Mouse (Mus musculus) liver, embryonic 11.5 days (tissue): Measurements from ENCODE around the gene Rab20. TPM values are rescaled to one million over a fixed set of nuclear protein-coding genes. Genes with fewer than 3 reads are reported as not detected.

ENCODE experiments used
- ATAC-seq: fragments of 200-750 bp; cut with Nextera tagmentation; replicated peaks from 2 replicates; pipeline ENCODE4 v1.8.0; 2017; ENCODE audit warnings: moderate number of reproducible peaks, mild to moderate bottlenecking, moderate TSS enrichment, moderate library complexity; ENCODE audit not compliant: low FRiP score
- DNase-seq: peaks from one replicate; pipeline ENCODE4 v3.0.0-alpha.2; 2017; ENCODE audit warnings: low spot score
- H3K27ac ChIP-seq: fragments of 300-500 bp; sonication (generic); 2 replicates; pipeline ENCODE4 v1.5.1; 2014; ENCODE audit warnings: mild to moderate bottlenecking, low read depth, low read length, control low read depth
- H3K27me3 ChIP-seq: fragments of 300-500 bp; sonication (generic); replicated peaks from 2 replicates; pipeline ENCODE4 v1.6.1; 2014; ENCODE audit warnings: low read length, mixed read lengths; ENCODE audit not compliant: control insufficient read depth, insufficient read depth
- H3K36me3 ChIP-seq: fragments of 300-500 bp; sonication (generic); 2 replicates; pipeline ENCODE4 v1.6.1; 2014; ENCODE audit warnings: mild to moderate bottlenecking, low read length, moderate library complexity, mixed read lengths; ENCODE audit not compliant: control insufficient read depth, insufficient read depth
- H3K4me1 ChIP-seq: fragments of 300-500 bp; sonication (generic); replicated peaks from 2 replicates; pipeline ENCODE4 v1.6.1; 2014; ENCODE audit warnings: low read length, mixed read lengths; ENCODE audit not compliant: control insufficient read depth, insufficient read depth
- H3K4me2 ChIP-seq: fragments of 300-500 bp; sonication (generic); 2 replicates; pipeline ENCODE4 v1.6.1; 2014; ENCODE audit warnings: mild to moderate bottlenecking, control low read depth, moderate library complexity
- H3K4me3 ChIP-seq: fragments of 300-500 bp; sonication (generic); 2 replicates; pipeline ENCODE4 v1.5.1; 2014; ENCODE audit warnings: low read depth, low read length, control low read depth
- H3K9ac ChIP-seq: fragments of 300-500 bp; sonication (generic); 2 replicates; pipeline ENCODE4 v1.6.1; 2014; ENCODE audit warnings: low read depth, low read length, control low read depth
- H3K9me3 ChIP-seq: fragments of 300-500 bp; sonication (generic); 2 replicates; pipeline ENCODE4 v1.6.1; 2016; ENCODE audit warnings: low read length, inconsistent platforms, mixed read lengths; ENCODE audit not compliant: control insufficient read depth
- WGBS: fragments of 180-500 bp; shearing (Covaris S2); extraction: QIAGEN DNeasy Blood & Tissue Kit; methylation state at CpG from one replicate; pipeline ENCODE4 v1.1.7; 2014; 5-methylcytosine and 5-hydroxymethylcytosine counted together
- polyA plus RNA-seq: library from polyadenylated mRNA; unstranded; fragments of >200 nt; fragmentation: Nextera tagmentation; extraction: Ambion mirVana; gene quantifications from 2 replicates; pipeline ENCODE4 v1.2.1, GENCODE M21; 2014

The Rab20 gene
- polyA plus RNA-seq, 1 experiment from 2014 or later = 4.5 TPM

- DNase-seq (no peak), ATAC-seq (no peak)
- peaks cover 8% of the 10 kb centered on the region for H3K4me1 ChIP-seq
- no peaks in the 10 kb centered on the region for H3K27me3 ChIP-seq
- H3K9me3 ChIP-seq = no peaks in the 10 kb centered on the region
- no peak overlapping the region for H3K9ac ChIP-seq
- no peak overlapping the region for H3K4me3 ChIP-seq
- no peaks in the 10 kb centered on the region for H3K36me3 ChIP-seq
- H3K4me2 ChIP-seq = no peak overlapping the region
- H3K27ac ChIP-seq = no peak overlapping the region
- WGBS = 81% methylated on average over 3 of the region's 3 CpGs
Measured at GRCm38 (mm10) chr8:11457278-11457677, 21.2 kb downstream of the Rab20 start.

- no peaks in the 10 kb centered on the region for H3K36me3 ChIP-seq
- no peak overlapping the region for H3K27ac ChIP-seq
- H3K27me3 ChIP-seq = no peaks in the 10 kb centered on the region
- H3K4me1 ChIP-seq = peaks cover 13% of the 10 kb centered on the region
- H3K4me3 ChIP-seq = no peak overlapping the region
- H3K9me3 ChIP-seq = no peaks in the 10 kb centered on the region
- 65% methylated on average over 12 of the region's 12 CpGs for whole genome bisulfite sequencing
- no peak overlapping the region for H3K9ac ChIP-seq
- ATAC-seq (no peak), DNase-seq (no peak)
- H3K4me2 ChIP-seq = no peak overlapping the region
Measured at GRCm38 (mm10) chr8:11454228-11454627, 24.3 kb downstream of the Rab20 start.

- ATAC-seq = no peak
- DNase-seq = no peak
- Histone ChIP-seq H3K36me3 (peaks cover 2% of the 10 kb centered on the region; the same call in 1 of the 2 replicates), H3K4me3 (no peak overlapping the region), H3K9ac (no peak overlapping the region; the same call in 1 of the 2 replicates), H3K9me3 (no peaks in the 10 kb centered on the region), H3K27me3 (no peaks in the 10 kb centered on the region), H3K4me1 (peaks cover 9% of the 10 kb centered on the region; the same call in 1 of the 2 replicates), H3K4me2 (no peak overlapping the region), H3K27ac (no peak overlapping the region)
- 28% methylated on average over 4 of the region's 4 CpGs for WGBS
Measured at GRCm38 (mm10) chr8:11452974-11453373, 25.5 kb downstream of the Rab20 start.

GRCm38 (mm10) chr8:11452559-11452958 is 26.0 kb downstream of the Rab20 start:
- no peak overlapping the region for H3K27ac ChIP-seq
- 53% methylated on average over 3 of the region's 3 CpGs for WGBS
- H3K9me3 ChIP-seq = no peaks in the 10 kb centered on the region
- no peak for DNase-seq
- H3K27me3 ChIP-seq = no peaks in the 10 kb centered on the region
- H3K4me1 ChIP-seq = 0 out of 2 replicates have a peak, but pooled peaks cover 5% of the 10 kb centered on the region
- no peak for ATAC-seq
- H3K4me3 ChIP-seq = no peak overlapping the region
- H3K4me2 ChIP-seq = no peak overlapping the region
- peaks cover 2% of the 10 kb centered on the region; the same call in 1 of the 2 replicates for H3K36me3 ChIP-seq
- no peak overlapping the region for H3K9ac ChIP-seq

GRCm38 (mm10) chr8:11452152-11452551 is 26.4 kb downstream of the Rab20 start:
- WGBS = 94% methylated on average over 1 of the region's 1 CpGs
- no peak for ATAC-seq

GRCm38 (mm10) chr8:11450184-11451113 is 28.1 kb downstream of the Rab20 start:
- ATAC-seq (peak; percentile 56), DNase-seq (no peak)
- H3K4me3 ChIP-seq = no peak overlapping the region
- WGBS = 41% methylated on average over 8 of the region's 8 CpGs
- peaks cover 6% of the 10 kb centered on the region; the same call in 1 of the 2 replicates for H3K36me3 ChIP-seq
- H3K4me2 ChIP-seq = no peak overlapping the region
- no peak overlapping the region for H3K9ac ChIP-seq
- H3K9me3 ChIP-seq = no peaks in the 10 kb centered on the region
- no peak overlapping the region for H3K27ac ChIP-seq
- 0 out of 2 replicates have a peak, but pooled peaks cover 5% of the 10 kb centered on the region for H3K4me1 ChIP-seq
- no peaks in the 10 kb centered on the region for H3K27me3 ChIP-seq

More at GRCm38 (mm10) chr8:11452152-11452551, 26.4 kb downstream of the Rab20 start:
- Histone ChIP-seq H3K27me3 (no peaks in the 10 kb centered on the region), H3K9me3 (no peaks in the 10 kb centered on the region), H3K4me1 (0 out of 2 replicates have a peak, but pooled peaks cover 5% of the 10 kb centered on the region), H3K4me2 (no peak overlapping the region), H3K4me3 (no peak overlapping the region), H3K36me3 (peaks cover 2% of the 10 kb centered on the region; the same call in 1 of the 2 replicates), H3K9ac (no peak overlapping the region), H3K27ac (no peak overlapping the region)
- no peak for DNase-seq

GRCm38 (mm10) chr8:11447910-11448570 is 30.5 kb downstream of the Rab20 start:
- Histone ChIP-seq H3K27ac (no peak overlapping the region), H3K4me1 (peaks cover 10% of the 10 kb centered on the region; the same call in 1 of the 2 replicates), H3K4me2 (no peak overlapping the region), H3K9ac (no peak overlapping the region), H3K4me3 (no peak overlapping the region), H3K36me3 (peaks cover 6% of the 10 kb centered on the region; the same call in 1 of the 2 replicates), H3K27me3 (no peaks in the 10 kb centered on the region), H3K9me3 (no peaks in the 10 kb centered on the region)
- WGBS = 88% methylated on average over 23 of the region's 23 CpGs
- no peak for ATAC-seq
- DNase-seq = no peak

GRCm38 (mm10) chr8:11445790-11446189 is 32.7 kb downstream of the Rab20 start:
- Histone ChIP-seq H3K9me3 (no peaks in the 10 kb centered on the region), H3K4me3 (no peak overlapping the region), H3K27me3 (no peaks in the 10 kb centered on the region), H3K36me3 (peaks cover 6% of the 10 kb centered on the region; the same call in 1 of the 2 replicates), H3K4me1 (peaks cover 10% of the 10 kb centered on the region; the same call in 1 of the 2 replicates), H3K27ac (no peak overlapping the region; the same call in 1 of the 2 replicates), H3K9ac (no peak overlapping the region), H3K4me2 (no peak overlapping the region)
- DNase-seq = no peak
- ATAC-seq = no peak
- 89% methylated on average over 13 of the region's 13 CpGs for WGBS
